Mouse (Mus musculus) brain, embryonic 18.5 days (tissue): ENCODE measurements at regions not wholly inside any gene's neighbourhood (a gene's known extent, or its start where the extent isn't known, plus 50 kb on each side); places are given as distances from the start of the nearest gene placed in this dataset.

Source experiments
- DNase-seq: peaks from one replicate; pipeline ENCODE4 v3.0.0-alpha.2; 2012; ENCODE audit warnings: low read depth, low spot score

- no peak for DNase-seq
Measured at GRCm38 (mm10) chr13:53996867-53997266, 58.6 kb downstream of the Drd1 start.

GRCm38 (mm10) chr13:53992863-53993451 lies 62.5 kb downstream of the Drd1 start:
- no peak for DNase-seq

GRCm38 (mm10) chr13:53979226-53979625 lies 76.3 kb downstream of the Drd1 start:
- DNase-seq: no peak

- DNase-seq: no peak
Measured at GRCm38 (mm10) chr13:53969421-53969820, 86.1 kb downstream of the Drd1 start.

- no peak for DNase-seq
Measured at GRCm38 (mm10) chr13:53956167-53956566, 99.3 kb downstream of the Drd1 start.

- no peak for DNase-seq
Measured at GRCm38 (mm10) chr13:53948056-53948455, 107.4 kb downstream of the Drd1 start.

- DNase-seq: no peak
Measured at GRCm38 (mm10) chr13:53945681-53946080, 109.8 kb downstream of the Drd1 start.

- peak; percentile 70 for DNase-seq
Measured at GRCm38 (mm10) chr13:53941005-53941747, 114.3 kb downstream of the Drd1 start.

- no peak for DNase-seq
Measured at GRCm38 (mm10) chr13:53935174-53935699, 120.3 kb downstream of the Drd1 start.

GRCm38 (mm10) chr13:53934457-53934856 lies 121.0 kb downstream of the Drd1 start:
- DNase-seq: no peak

GRCm38 (mm10) chr13:53926128-53926527 lies 129.4 kb downstream of the Drd1 start:
- no peak for DNase-seq

GRCm38 (mm10) chr13:53924433-53924832 lies 131.1 kb downstream of the Drd1 start:
- DNase-seq: no peak

GRCm38 (mm10) chr13:53923721-53924374 lies 131.7 kb downstream of the Drd1 start:
- DNase-seq: no peak

- no peak for DNase-seq
Measured at GRCm38 (mm10) chr13:53921796-53922195, 133.7 kb downstream of the Drd1 start.

GRCm38 (mm10) chr13:53919851-53920381 lies 135.6 kb downstream of the Drd1 start:
- no peak for DNase-seq

- DNase-seq: no peak
Measured at GRCm38 (mm10) chr13:53915456-53915855, 140.0 kb downstream of the Drd1 start.

GRCm38 (mm10) chr13:53914434-53914833 lies 141.1 kb downstream of the Drd1 start:
- DNase-seq: no peak

- DNase-seq: no peak
Measured at GRCm38 (mm10) chr13:53913501-53913900, 142.0 kb downstream of the Drd1 start.

- DNase-seq: no peak
Measured at GRCm38 (mm10) chr13:53911846-53912245, 143.7 kb downstream of the Drd1 start.

GRCm38 (mm10) chr13:53911261-53911660 lies 144.2 kb downstream of the Drd1 start:
- no peak for DNase-seq

- no peak for DNase-seq
Measured at GRCm38 (mm10) chr13:53910251-53910650, 145.3 kb downstream of the Drd1 start.

GRCm38 (mm10) chr13:53904471-53904870 lies 151.0 kb downstream of the Drd1 start:
- no peak for DNase-seq
